Mouse (Mus musculus) forebrain, embryonic 11.5 days (tissue): ENCODE data around the gene Zbtb5. TPM values are rescaled to one million over a fixed set of nuclear protein-coding genes. Genes with fewer than 3 reads are reported as not detected.

ENCODE experiments used
- ATAC-seq: fragments of 200-750 bp; cut with Nextera tagmentation; replicated peaks from 2 replicates; pipeline ENCODE4 v1.8.0; 2017; ENCODE audit warnings: moderate TSS enrichment; ENCODE audit not compliant: low FRiP score
- DNase-seq: peaks from one replicate; pipeline ENCODE4 v3.0.0-alpha.2; 2017; ENCODE audit warnings: low spot score
- H3K27ac ChIP-seq: fragments of 300-500 bp; sonication (generic); 2 replicates; pipeline ENCODE4 v1.5.1; 2014; ENCODE audit warnings: low read depth, low read length
- H3K27me3 ChIP-seq: fragments of 300-500 bp; sonication (generic); 2 replicates; pipeline ENCODE4 v1.6.1; 2014; ENCODE audit warnings: mild to moderate bottlenecking, low read length, mixed read lengths; ENCODE audit not compliant: control insufficient read depth, insufficient read depth
- H3K36me3 ChIP-seq: fragments of 300-500 bp; sonication (generic); 2 replicates; pipeline ENCODE4 v1.6.1; 2014; ENCODE audit warnings: mild to moderate bottlenecking, low read length, moderate library complexity, mixed read lengths; ENCODE audit not compliant: control insufficient read depth, insufficient read depth
- H3K4me1 ChIP-seq: fragments of 300-500 bp; sonication (generic); replicated peaks from 2 replicates; pipeline ENCODE4 v1.6.1; 2014; ENCODE audit warnings: low read length, mixed read lengths; ENCODE audit not compliant: control insufficient read depth, insufficient read depth
- H3K4me2 ChIP-seq: fragments of 300-500 bp; sonication (generic); 2 replicates; pipeline ENCODE4 v1.6.1; 2014; ENCODE audit warnings: low read depth, mild to moderate bottlenecking, low read length, moderate library complexity, mixed read lengths; ENCODE audit not compliant: severe bottlenecking
- H3K4me3 ChIP-seq: fragments of 300-500 bp; sonication (generic); 2 replicates; pipeline ENCODE4 v1.5.1; 2014; ENCODE audit warnings: low read depth, low read length
- H3K9ac ChIP-seq: fragments of 300-500 bp; sonication (generic); 2 replicates; pipeline ENCODE4 v1.6.1; 2014; ENCODE audit warnings: low read length
- H3K9me3 ChIP-seq: fragments of 300-500 bp; sonication (generic); 2 replicates; pipeline ENCODE4 v1.6.1; 2016; ENCODE audit warnings: low read length, mixed read lengths; ENCODE audit not compliant: control insufficient read depth
- WGBS: fragments of 180-500 bp; shearing (Covaris S2); extraction: QIAGEN DNeasy Blood & Tissue Kit; methylation state at CpG from one replicate; pipeline ENCODE4 v1.1.7; 2014; 5-methylcytosine and 5-hydroxymethylcytosine counted together
- polyA plus RNA-seq: library from polyadenylated mRNA; unstranded; fragments of >200 nt; fragmentation: Nextera tagmentation; extraction: Ambion mirVana; gene quantifications from 2 replicates; pipeline ENCODE4 v1.2.1, GENCODE M21; 2014

The Zbtb5 gene
- polyA plus RNA-seq, 1 experiment from 2014 or later, result 44.9 TPM

DNA sequence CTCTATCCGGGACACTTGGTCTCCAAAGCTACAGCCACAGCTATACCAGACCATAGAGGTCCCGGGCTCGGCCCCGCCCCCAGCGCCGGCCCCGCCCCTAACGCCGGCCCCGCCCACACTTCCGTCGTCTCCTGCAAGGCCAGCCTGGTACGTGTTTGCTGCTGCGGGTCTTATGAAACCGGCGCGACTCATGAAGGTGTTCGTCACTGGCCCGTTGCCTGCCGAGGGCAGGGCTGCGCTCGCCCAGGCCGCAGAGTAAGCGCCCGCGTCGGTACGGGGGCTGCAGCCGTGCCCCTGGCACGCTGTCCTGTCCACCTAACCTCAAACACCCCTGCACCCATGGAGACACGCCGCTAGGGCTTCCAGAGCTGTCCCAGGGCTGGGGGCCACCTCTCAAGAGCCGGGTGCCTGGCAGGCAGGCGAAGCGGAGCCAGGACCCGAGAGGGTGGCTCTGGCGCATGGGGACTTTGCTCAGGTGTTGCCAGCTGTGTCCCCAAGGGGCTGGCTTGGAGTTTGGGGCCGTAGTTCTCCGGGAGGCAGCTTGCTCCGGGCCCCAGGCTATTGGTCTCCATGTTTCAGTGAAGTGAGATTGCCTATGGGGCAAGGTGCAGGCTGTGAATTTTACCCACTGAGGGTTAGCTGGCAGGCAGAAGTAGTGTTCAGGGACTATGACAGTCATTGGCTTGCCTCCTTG lies 30.8 kb downstream of the Zbtb5 start, which contains the start of gene Grhpr:
Grhpr (plus strand) TSS at position 116 of the 694 bp plus-strand sequence.
- peak within 1 kb of the TSS; percentile 72 for H3K9ac ChIP-seq
- H3K9me3 ChIP-seq, result no peaks in the 10 kb centered on the region
- under 1% methylated on average over 40 of the region's 40 CpGs for WGBS
- H3K27me3 ChIP-seq, result no peaks in the 10 kb centered on the region
- peak within 1 kb of the TSS; percentile 88 for H3K4me2 ChIP-seq
- peak within 1 kb of the TSS; percentile 58 for H3K4me3 ChIP-seq
- no peak within 1 kb of the TSS for H3K27ac ChIP-seq
- H3K4me1 ChIP-seq, result no peaks in the 10 kb centered on the region
- ATAC-seq (peak; percentile 93), DNase-seq (peak; percentile 96)
- no peaks in the 10 kb centered on the region for H3K36me3 ChIP-seq

DNA sequence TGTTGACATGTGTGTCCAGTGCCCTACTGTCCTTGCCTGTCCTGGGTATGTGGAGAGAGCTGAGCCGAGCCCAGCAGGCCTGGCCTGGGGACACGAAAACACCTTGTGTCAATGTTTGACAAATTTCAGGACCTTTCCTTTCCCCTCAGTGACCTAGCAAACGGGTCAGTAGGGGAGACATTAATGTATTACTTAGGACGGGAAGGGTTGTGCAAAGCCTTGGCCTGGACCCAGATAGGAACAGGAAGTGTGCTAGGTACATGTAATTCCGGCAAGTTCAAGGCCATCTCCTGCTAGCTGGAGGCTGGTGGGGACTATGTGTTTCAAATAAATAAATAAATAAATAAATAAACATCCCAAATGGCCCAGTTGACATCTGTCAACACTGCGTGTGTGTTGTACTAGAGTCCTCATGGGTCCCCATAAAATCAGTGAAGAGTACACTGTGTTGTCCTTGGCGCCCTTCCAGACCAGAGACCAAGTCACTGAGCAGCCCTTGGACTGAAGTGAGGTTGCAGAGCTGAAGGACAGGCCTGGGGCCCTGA lies 32.3 kb downstream of the Zbtb5 start:
- ATAC-seq (no peak), DNase-seq (no peak)
- no peaks in the 10 kb centered on the region for H3K27me3 ChIP-seq
- H3K4me3 ChIP-seq, result no peak overlapping the region
- H3K27ac ChIP-seq, result no peak overlapping the region
- no peaks in the 10 kb centered on the region for H3K9me3 ChIP-seq
- WGBS, result 82% methylated on average over 7 of the region's 7 CpGs
- no peaks in the 10 kb centered on the region for H3K36me3 ChIP-seq
- H3K4me2 ChIP-seq, result no peak overlapping the region
- no peaks in the 10 kb centered on the region for H3K4me1 ChIP-seq
- H3K9ac ChIP-seq, result no peak overlapping the region

DNA sequence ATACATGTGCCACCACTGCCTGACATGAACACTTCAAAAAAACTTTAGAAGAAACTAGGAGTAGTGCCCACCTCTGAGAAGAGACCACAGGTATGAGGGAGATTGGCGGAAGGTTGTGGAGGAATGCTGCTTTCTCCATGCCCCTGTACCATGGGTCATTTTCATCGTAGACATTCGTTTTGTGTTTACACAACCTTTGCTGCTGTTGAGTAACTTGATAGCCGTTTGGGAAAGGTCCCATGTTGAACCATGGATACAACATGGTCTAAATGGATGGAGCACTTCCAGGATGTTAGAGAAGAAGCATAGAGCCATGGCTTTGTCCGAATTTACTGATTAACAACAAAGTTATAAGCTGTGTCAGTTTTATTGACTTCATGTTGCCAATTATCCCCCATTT lies 34.0 kb downstream of the Zbtb5 start:
- Histone ChIP-seq H3K4me2 (no peak overlapping the region), H3K9me3 (no peaks in the 10 kb centered on the region), H3K4me1 (no peaks in the 10 kb centered on the region), H3K9ac (no peak overlapping the region), H3K27me3 (no peaks in the 10 kb centered on the region), H3K27ac (no peak overlapping the region), H3K36me3 (no peaks in the 10 kb centered on the region), H3K4me3 (no peak overlapping the region)
- DNase-seq, result no peak
- WGBS, result 80% methylated on average over 5 of the region's 5 CpGs
- ATAC-seq, result no peak

DNA sequence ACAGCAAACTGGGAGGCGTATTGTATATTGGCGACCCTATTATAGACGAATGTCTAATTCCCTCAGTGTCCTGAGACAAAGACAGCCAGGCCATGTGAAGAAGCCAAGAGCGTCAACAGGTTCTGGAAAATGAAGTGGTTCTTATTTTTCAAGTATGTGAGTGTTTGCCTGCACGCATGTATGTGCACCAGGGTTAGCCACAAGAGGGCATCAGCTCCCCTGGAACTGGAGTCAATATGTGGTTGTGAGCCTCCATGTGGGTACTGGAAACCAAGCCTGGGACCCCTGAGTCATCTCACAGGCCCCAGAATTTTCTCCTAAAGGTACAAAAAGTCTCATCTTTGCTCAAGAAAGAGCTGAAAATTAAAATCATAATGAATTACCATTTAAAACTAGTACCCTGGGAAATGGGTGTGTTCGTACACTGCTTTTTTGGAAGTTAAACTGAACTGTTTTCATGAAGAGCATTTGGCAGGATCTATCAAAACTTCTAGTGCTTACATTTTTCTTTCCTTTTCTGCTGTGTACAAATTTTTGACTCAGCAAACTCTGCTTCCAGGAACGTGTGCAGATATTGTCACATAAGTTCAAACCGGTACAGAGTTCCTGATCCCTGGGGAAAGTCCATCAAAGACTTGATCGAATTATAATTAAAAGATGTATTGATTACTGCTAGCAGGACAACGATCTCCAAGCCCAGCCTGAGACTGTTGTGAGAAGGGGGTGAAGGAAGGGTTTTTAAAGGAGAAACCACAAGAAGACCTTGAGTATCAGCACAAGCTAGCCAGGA lies 35.1 kb downstream of the Zbtb5 start:
- Histone ChIP-seq H3K27ac (no peak overlapping the region), H3K9ac (no peak overlapping the region), H3K4me2 (no peak overlapping the region), H3K4me3 (no peak overlapping the region), H3K9me3 (no peaks in the 10 kb centered on the region), H3K4me1 (no peaks in the 10 kb centered on the region), H3K27me3 (no peaks in the 10 kb centered on the region), H3K36me3 (no peaks in the 10 kb centered on the region)
- DNase-seq (no peak), ATAC-seq (no peak)
- 87% methylated on average over 10 of the region's 10 CpGs for WGBS

DNA sequence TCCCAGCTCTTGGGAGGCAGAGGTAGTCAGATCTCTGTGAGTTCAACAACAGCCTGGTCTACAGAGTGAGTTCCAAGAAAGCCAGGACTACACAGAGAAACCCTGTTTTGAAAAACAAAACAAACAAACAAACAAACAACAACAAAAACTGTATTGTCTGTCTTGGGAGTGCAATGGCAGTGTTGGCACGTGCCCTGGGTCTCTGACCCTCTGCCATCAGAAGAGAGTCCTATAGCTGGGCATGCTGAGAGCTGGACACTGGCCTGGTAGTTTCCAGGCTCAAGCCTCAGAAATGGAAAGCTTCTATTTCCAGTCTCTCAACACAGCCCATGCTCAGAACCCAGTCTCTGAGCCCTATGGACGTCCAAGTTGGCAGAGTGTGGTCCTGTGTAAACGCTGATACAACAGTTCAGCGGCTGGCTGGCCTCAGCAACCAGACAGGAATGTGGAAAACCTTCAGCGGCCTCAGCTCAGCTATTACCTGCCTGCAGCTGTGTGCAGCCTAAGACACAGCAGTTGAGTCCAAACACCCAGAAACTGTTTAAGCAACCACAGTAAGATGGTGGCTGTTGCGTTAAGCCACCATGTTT lies 36.1 kb downstream of the Zbtb5 start:
- H3K27me3 ChIP-seq, result no peaks in the 10 kb centered on the region
- no peaks in the 10 kb centered on the region for H3K9me3 ChIP-seq
- H3K4me1 ChIP-seq, result no peaks in the 10 kb centered on the region
- 81% methylated on average over 6 of the region's 6 CpGs for WGBS
- no peak overlapping the region for H3K9ac ChIP-seq
- H3K27ac ChIP-seq, result no peak overlapping the region
- no peak for DNase-seq
- H3K36me3 ChIP-seq, result no peaks in the 10 kb centered on the region
- H3K4me2 ChIP-seq, result no peak overlapping the region
- H3K4me3 ChIP-seq, result no peak overlapping the region
- ATAC-seq, result no peak

DNA sequence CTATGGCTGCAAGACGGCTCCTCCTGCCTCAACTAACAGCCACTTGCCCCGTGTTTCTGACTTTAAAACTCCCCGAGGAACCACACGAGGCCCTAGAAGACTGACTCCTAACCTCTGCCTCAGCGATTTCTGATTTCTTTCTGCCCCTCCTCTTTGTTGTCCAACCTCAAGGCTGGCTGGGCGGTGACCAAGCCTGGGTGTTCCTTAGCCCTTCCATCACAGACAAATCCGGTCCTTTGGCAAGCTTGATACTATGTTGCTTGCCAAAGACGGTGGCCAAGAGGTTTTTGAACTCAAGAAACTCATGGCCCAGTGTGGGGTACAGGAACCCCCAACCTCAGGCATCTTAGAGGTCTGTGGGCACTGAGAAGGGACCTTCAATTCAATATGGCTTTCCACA lies 37.9 kb downstream of the Zbtb5 start:
- no peak overlapping the region for H3K27ac ChIP-seq
- WGBS, result 82% methylated on average over 8 of the region's 8 CpGs
- H3K4me1 ChIP-seq, result no peaks in the 10 kb centered on the region
- no peak overlapping the region for H3K4me3 ChIP-seq
- H3K27me3 ChIP-seq, result no peaks in the 10 kb centered on the region
- ATAC-seq, result no peak
- H3K4me2 ChIP-seq, result no peak overlapping the region
- no peaks in the 10 kb centered on the region for H3K36me3 ChIP-seq
- DNase-seq, result no peak
- H3K9ac ChIP-seq, result no peak overlapping the region
- H3K9me3 ChIP-seq, result no peaks in the 10 kb centered on the region

DNA sequence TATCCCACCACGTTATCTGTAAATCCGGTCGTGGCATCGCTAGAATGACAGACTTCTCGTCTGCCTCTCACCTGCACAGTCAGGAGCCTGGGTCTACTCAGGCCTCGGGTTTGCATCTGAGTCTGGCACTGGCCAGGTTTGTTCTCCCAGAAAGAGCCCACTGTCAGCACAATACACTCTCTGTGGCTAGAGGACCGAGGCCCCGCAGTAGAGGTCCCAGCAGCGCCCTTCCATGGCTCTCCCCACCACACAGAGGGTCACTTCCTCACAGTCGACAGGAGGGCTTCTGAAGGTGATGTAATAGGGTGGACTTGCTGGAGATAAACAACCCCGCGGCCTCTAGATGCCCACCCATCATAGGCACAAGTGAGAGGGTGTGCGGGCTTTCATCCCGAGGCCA lies 38.3 kb downstream of the Zbtb5 start:
- WGBS, result 56% methylated on average over 14 of the region's 14 CpGs
- ATAC-seq, result 0 out of 2 replicates have a peak, but pooled peaks have one; percentile 18
- no peaks in the 10 kb centered on the region for H3K36me3 ChIP-seq
- no peak overlapping the region for H3K9ac ChIP-seq
- H3K4me3 ChIP-seq, result no peak overlapping the region
- no peaks in the 10 kb centered on the region for H3K27me3 ChIP-seq
- H3K4me1 ChIP-seq, result no peaks in the 10 kb centered on the region
- H3K9me3 ChIP-seq, result no peaks in the 10 kb centered on the region
- DNase-seq, result no peak
- peak overlapping the region; percentile 24; the same call in 1 of the 2 replicates for H3K4me2 ChIP-seq
- H3K27ac ChIP-seq, result no peak overlapping the region

DNA sequence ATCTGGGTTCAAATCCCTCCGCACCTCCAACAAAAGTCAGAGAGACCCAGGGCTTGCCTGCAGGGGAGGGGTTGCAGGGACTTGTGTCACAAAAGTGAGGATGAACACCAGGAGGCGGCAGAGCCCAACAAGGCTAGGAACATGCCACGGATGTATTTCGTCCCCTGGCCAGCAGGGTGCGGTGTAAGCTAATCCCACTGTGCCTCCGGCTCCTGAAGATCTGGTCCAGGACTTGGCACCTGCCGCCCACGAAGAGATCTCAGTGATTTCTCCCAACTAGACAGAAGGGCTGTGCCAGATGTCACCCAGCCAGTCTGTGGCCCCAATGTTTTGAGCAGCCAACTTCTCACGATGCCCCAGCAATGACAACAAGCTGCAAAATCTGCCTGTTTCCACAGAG lies 38.8 kb downstream of the Zbtb5 start:
- DNase-seq (peak; percentile 91), ATAC-seq (peak; percentile 56)
- H3K9me3 ChIP-seq, result no peaks in the 10 kb centered on the region
- H3K4me3 ChIP-seq, result no peak overlapping the region
- peak overlapping the region; percentile 24; the same call in 1 of the 2 replicates for H3K4me2 ChIP-seq
- no peaks in the 10 kb centered on the region for H3K4me1 ChIP-seq
- H3K27ac ChIP-seq, result no peak overlapping the region
- 12% methylated on average over 9 of the region's 9 CpGs for WGBS
- H3K27me3 ChIP-seq, result no peaks in the 10 kb centered on the region
- no peak overlapping the region for H3K9ac ChIP-seq
- H3K36me3 ChIP-seq, result no peaks in the 10 kb centered on the region
